Mouse (Mus musculus) right cerebral cortex, adult 2 months (tissue): ENCODE measurements at regions not wholly inside any gene's neighbourhood (a gene's known extent, or its start where the extent isn't known, plus 50 kb on each side); places are given as distances from the start of the nearest gene placed in this dataset.

Source experiments
- DNase-seq, 2 experiments: peaks; one replicate each; pipeline ENCODE4 v3.0.0; 2021 to 2022; ENCODE audit warnings: low spot score in 2 of 2

- DNase-seq: peak; percentile 11 to 15
These were observed 242.6 kb downstream of the Cbln4 start for GRCm38 (mm10) chr2:171800511-171801268.

GRCm38 (mm10) chr2:171799351-171799750 is 243.9 kb downstream of the Cbln4 start:
- no peak for DNase-seq

- no peak for DNase-seq
These were observed 252.6 kb downstream of the Cbln4 start for GRCm38 (mm10) chr2:171790686-171791085.

- DNase-seq: no peak
These were observed 276.9 kb downstream of the Cbln4 start for GRCm38 (mm10) chr2:171766193-171766930.

GRCm38 (mm10) chr2:171765071-171765470 is 278.2 kb downstream of the Cbln4 start:
- no peak for DNase-seq

DNA sequence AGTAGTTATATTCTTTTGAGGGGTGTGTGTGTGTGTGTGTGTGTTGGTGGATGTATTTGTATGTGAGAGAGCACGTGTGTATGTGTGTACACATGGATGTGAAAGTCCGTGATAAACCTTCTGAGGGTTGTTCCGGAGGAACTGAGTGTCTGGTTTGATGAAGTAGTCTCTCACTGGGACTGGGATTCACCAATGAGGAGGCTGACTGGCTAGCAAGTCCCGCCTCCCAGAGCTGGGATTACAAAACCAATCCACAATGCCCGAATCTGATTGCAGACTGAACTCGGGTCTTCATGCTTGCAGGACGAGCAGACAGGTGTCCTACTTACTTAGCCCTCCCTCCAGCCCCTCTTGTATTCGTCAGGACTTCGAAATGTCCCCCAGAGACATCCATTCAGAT is 289.8 kb downstream of the Cbln4 start:
- DNase-seq: no peak

- DNase-seq: no peak
These were observed 296.1 kb downstream of the Cbln4 start for GRCm38 (mm10) chr2:171747162-171747561.

GRCm38 (mm10) chr2:171743111-171743510 is 300.2 kb downstream of the Cbln4 start:
- DNase-seq: no peak

- no peak for DNase-seq
These were observed 300.6 kb downstream of the Cbln4 start for GRCm38 (mm10) chr2:171742706-171743105.

GRCm38 (mm10) chr2:171737761-171738160 is 305.5 kb downstream of the Cbln4 start:
- no peak for DNase-seq

- DNase-seq: no peak
These were observed 308.2 kb downstream of the Cbln4 start for GRCm38 (mm10) chr2:171735061-171735490.

DNA sequence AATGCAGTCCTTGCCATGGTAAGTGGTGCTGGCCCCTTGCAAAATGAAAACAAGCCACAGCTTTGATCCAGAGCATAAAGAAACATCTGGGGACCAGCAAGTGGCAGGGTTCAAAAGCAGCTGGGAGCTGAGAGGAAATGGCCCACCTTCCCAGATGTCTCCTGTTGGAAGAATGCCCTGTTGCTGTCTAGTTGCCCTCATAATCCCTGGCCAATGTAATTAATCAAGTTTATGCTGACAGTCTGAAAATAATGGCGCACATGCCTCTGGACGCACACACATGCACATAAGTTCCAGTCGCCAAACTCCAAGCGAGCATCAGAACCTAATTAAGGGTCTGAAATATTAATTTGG is 308.7 kb downstream of the Cbln4 start:
- no peak for DNase-seq

DNA sequence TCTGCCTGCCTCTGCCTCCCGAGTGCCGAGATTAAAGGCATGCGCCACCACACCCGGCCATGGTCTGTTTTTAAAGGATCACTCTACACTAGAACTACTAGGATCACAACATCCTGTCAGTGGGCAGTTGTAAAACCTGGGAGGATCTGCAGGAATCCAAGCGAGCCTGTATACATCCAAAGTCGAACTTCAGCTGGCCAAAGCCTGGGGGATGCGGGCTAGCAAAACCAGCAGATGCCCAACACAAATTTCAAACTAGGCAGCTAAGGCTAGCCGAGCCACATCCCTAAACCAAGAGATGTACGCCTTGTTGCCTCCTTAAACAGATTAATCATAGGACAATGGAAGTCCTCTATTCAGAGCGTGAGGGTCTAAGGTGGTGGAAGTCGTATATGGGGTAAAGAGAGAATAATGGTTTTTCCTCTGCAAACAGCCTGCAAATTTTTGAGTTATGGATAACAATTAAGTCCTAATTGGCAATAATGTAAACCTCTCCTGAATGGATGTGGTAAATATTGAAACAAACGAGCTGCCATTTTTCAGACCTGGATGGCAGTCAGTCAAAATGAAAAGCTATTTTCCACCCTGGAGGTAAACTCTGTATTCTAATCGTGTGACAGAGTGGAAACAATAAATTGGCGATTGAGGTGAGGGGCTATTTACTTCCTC is 309.2 kb downstream of the Cbln4 start:
- DNase-seq: no peak

- DNase-seq: no peak
These were observed 324.0 kb downstream of the Cbln4 start for GRCm38 (mm10) chr2:171719269-171719668.

DNA sequence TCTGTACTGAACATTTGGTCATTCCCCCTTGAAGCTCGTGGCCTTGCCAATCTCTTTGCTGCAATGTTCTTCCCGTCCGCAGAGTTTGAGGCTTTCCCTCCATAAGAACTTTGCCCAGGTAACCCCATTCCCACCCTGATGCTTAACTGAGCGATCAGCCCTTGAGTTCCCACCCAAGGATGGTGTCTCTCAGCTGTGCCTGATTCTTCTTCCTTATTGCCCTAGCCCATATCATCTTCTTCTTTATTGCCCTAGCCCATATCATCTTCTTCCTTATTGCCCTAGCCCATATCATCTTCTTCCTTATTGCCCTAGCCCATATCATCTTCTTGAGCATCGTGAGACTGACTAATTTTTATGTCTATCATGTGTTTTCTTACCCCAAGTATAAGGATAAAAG is 324.4 kb downstream of the Cbln4 start:
- DNase-seq: no peak

DNA sequence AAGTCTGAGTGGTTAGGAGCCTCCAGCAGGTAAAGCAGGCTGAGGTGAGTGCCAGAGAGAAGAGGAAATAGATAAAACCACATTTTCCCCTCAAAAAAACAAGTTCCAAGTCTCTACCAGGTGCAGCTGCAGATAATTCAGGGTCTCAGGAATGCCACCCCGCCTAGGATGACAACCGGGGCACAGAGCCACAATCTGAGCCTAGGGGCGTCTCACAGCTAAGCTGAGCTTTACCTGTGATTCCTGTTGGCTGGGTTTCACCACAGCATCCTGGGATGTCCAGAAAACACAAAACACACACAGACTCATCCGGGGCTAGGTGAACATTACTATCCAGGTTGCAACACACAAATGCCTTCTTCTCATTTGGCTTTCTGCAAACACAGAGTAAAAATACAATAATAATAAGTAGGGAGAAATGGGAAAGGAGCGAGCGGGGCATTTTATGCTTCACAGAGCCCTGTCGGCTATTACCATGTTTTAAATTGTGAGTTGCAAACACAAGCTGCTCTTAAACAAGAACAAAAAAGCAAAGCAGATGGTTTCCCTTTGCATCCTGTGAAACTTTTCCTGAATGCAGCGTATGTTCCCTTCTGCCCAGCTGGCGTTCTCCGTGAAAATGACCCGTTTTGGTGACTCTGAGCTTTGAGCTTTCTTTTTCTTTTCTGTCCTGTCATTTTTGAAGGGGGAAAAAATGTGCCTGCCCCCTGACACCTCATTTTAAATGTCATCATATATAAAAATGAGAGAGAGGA is 330.3 kb downstream of the Cbln4 start:
- DNase-seq: peak; percentile 41 to 49

GRCm38 (mm10) chr2:171693526-171693925 is 349.7 kb downstream of the Cbln4 start:
- DNase-seq: no peak

DNA sequence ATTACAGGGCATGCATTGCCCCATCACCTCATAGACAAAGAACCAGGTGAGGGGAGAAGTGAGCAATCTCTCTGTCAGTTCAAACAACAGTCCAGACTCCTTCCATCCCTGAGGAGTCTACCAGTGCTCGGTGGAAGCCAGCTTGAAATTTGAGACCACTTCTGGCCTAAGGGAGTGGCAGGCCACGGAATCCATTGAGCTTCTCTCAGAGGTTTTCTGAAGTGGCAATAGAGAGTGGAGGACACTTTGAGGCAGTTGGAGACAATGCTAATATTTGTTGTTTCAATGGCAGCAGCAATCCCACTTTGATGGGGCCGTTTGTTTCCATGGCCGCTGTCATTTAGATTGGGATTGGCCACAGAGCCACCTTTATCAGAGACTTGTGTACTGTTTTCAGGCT is 352.5 kb downstream of the Cbln4 start:
- no peak for DNase-seq

- DNase-seq: no peak
These were observed 354.2 kb downstream of the Cbln4 start for GRCm38 (mm10) chr2:171689102-171689501.

GRCm38 (mm10) chr2:171677998-171678397 is 365.3 kb downstream of the Cbln4 start:
- DNase-seq: no peak

DNA sequence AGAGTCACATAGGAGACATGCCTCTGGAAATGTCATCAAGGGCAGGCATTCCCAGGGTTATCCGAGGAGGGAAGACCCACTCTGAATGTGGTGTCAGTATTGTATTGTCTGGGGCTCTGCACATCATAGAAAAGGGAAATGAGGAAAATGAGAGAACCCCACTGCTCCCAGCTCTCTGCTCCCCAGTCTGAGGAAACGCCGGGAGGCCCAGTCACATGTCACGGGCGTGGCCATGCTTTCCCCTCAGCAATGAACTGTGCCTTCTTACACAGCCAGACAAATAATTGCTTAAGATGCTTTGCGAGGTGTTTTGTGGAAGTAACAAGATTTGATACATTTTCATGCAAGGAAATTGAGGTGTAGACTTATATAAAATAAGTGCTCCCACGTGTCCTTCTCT is 366.1 kb downstream of the Cbln4 start:
- no peak for DNase-seq

DNA sequence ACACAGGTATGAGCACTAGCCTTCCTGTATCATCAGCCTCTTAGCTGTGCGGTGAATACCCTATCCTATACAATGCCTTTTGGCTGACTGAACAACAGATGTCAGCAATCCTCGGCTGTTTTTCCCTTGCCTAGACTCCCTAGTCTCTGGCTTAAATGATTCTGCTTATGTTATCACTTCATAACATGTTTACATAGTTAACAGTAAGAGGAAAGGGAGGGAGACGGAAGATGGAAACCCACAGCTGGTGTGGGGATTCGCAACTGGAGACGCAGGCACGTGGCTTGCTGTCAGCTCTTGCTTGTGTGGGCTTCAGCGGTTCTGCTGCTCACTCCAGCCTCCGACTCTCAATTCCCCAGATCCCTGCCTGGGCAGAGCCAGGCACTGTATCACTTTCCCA is 367.2 kb downstream of the Cbln4 start:
- DNase-seq: peak; percentile 3 to 6
